Mouse (Mus musculus) ovary, adult 18-20 months (tissue): ENCODE measurements around the gene Zic3.

Experiments used
- DNase-seq: peaks from one replicate; pipeline ENCODE4 v3.0.0; 2022; ENCODE audit warnings: low spot score, mixed read lengths

Gene Zic3

GRCm38 (mm10) chrX:58041865-58042264 is 19.4 kb downstream of the Zic3 start:
- DNase-seq, result no peak

GRCm38 (mm10) chrX:58042512-58042911 is 20.0 kb downstream of the Zic3 start:
- no peak for DNase-seq
